Mouse (Mus musculus): ENCODE results near the gene Stau1.

The Stau1 gene

GRCm38 (mm10) chr2:166983351-166983894, 12.7 kb downstream of the Stau1 start:
- no peak for DNase-seq

GRCm38 (mm10) chr2:166980161-166980560, 15.9 kb downstream of the Stau1 start:
- DNase-seq: no peak

- DNase-seq: no peak
Observed at GRCm38 (mm10) chr2:166977490-166977889, 18.6 kb downstream of the Stau1 start.

GRCm38 (mm10) chr2:166976356-166976755, 19.7 kb downstream of the Stau1 start:
- no peak for DNase-seq

DNA sequence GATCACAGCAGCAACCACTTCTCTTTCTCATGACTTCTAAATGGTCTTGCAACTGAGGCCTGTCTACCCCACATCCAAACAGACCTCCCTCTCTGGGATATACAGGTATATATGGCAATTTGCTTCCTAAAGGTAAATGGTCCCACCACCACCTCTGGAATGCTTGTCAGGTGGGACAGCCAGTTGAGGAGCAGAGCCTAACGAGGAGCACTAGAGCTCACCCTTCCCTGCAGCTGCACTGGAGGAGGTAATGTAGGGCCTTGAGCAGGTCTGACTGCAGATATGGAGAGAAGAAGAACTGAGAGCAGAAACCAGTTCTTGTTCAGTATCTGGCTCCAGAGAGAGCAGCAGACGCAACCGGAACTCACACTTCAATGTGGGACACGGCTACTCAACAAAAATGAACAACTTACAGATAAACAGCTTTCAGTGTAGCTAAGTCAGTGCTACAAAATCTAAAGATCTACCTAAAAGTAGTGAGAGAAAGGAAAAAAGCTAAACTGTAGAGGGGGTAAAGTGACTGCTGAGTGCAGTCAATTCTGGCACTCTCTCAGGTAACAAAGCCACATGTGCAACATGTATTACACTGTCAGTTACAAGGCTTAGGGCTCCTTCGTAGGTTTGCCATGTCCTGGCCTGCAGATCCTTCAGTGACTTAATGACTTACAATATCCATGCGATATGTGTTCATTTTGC, 21.8 kb downstream of the Stau1 start:
- DNase-seq: no peak

DNA sequence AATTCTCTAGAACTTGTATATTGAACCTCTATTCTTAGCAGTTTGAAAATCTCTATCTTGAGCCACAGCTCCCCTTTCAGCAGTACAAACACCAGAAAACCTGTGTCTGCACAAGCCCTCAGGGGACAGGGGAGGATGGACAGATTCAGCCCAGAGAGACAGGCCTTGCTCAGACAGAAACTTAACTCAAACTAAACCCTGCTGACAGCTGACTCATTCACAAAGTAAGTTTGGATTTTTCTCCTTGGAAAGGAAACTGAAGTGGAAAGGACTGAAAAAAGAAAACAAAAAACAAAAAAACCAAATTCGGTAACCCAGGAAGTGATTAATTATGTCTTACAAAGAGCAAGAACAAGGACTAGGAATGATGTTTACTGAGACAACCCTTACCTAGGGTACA, 22.9 kb downstream of the Stau1 start:
- no peak for DNase-seq

DNA sequence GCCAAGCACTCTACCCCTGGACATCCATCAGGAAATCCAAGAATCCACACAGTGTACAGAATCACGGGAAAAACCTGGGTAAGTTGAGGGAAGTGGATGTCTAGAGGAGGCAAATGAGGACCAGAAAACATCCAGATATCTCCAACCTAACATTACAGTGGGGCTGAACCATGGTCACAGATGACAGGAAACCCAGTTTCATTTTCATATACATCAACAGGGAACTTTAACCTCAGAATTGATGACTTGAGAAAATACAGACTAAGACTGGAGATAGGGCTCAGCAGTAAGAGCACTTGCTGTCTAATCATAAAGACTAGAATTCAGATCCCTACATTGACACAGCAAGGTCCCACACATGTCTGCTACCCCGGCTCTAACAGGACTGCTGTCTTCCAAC, 31.3 kb downstream of the Stau1 start:
- no peak for DNase-seq

- DNase-seq: no peak
Observed at GRCm38 (mm10) chr2:166963257-166963656, 32.8 kb downstream of the Stau1 start.

DNA sequence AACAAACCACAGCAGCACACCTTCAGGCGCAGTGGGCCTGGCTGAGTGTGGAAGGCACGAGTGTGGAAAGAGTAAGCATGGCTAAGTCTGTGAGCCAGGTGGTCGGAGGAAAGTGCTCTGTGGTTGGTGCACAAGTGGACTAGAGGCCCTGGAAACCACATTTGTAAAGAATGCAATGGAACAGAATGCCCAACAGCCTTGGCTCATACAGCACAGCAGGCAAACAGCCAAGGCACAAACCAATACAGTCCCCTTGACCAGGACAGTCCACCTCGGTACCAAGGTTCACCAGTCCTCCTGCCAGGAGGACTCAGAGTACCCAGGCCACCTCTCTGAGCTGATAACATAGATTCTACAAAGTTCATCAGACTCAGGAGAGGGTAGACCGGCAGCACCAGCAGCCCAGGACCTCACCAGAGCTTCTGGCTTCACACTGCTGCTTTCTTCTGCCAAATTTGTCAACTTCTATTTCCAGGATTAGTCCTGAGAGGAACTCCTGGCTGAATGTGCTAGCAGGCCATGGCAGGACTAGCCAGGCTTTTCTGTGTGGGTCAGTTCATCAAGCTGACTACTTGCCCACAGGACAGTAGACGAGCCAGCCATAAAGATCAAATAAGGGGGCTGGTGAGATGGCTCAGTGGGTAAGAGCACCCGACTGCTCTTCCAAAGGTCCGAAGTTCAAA, 35.3 kb downstream of the Stau1 start:
- DNase-seq: no peak

DNA sequence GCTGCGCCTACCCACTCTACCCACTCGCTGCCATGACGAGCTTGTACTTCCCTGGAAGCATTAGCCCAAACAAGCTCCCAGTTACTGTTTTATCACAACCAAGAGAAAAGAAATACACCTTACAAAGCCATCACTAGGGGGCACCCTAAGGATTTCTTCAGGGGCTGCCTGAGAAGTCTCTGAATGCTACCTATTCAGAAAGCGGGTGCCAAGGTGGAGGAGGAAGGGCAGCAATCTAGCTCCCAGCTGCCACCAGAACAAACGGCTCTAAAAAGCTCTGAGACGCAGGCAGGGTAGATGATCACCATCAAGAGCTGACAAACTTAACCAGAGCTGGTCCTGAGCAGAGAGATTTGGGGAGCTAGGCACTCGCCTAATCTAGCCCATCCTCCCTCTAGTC, 39.3 kb downstream of the Stau1 start:
- peak; percentile 63 for DNase-seq

DNA sequence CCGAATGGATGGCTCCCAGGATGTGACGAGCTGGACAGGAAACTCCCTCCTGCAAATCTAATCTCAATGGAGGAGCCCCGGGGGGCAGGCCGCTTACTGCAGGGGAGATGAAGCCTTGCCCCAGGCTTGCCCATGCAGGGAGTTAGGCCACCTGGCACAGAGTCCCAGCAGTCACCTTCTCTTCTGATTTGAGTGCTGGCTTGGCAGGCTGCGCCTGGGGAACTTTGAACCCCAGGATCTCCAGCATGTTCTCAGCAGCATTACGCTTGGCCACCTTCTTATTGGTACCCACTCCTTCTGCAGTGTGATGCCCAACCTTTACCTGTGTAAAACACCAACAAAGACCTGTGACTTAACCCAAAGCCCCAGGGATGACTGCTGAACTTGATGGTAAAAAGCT, 43.9 kb downstream of the Stau1 start:
- no peak for DNase-seq

DNA sequence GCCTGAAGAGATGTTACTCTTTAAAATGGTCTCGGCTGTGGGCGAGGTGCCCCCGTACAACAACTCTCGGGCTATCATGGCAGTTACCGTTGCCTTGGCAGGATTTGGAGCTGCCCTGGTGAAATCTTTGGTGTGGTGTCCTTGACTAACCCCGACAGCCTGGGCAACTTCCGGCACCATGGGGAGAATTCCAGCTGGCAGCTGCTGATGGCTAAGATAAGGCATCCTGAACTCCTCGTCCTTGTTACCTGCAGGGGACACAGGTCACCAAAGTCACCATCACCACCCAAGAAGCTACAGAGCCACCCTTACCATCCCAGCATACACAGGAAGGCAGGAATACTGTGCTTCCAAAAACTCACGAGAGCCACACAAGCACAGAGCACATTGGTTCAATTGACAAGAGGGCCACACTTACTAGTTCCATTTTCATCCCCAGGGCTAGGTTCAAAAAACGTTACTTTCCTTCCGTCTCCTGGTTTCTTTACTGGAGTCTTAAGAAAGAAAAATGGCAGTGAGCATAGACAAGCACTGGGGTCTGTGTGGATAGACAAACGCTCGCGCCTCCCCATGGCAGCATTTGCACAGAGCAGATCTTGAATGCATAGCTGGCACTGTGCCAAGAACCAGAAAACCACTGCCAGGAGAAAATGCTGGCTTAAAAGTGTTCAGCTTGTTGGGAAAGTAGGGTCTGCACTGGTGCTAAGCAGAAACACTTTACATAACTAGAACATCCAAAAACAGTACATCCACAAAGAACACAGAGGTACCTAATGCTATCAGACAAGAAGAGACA, 45.0 kb downstream of the Stau1 start:
- DNase-seq: no peak

- DNase-seq: no peak
Observed at GRCm38 (mm10) chr2:166948936-166949335, 47.2 kb downstream of the Stau1 start.

GRCm38 (mm10) chr2:166948246-166948645, 47.9 kb downstream of the Stau1 start:
- DNase-seq: no peak

DNA sequence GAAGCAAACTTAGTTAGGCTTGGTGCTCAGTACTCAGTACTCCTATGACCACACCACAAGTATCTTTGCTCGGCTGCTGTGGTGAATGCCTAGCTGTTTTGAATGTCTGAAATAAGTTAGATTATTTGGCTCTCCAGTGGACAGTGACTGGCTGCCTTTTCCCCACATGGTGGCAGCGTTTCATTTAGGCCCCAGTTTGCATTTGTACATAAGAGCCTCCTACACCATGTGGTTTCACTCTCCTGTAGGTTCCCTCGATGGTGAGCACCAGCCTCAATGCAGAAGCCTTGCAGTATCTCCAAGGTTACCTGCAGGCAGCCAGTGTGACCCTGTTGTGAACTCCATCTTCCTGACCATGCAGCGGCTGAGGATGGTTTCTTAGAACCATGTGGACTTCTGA, 50.6 kb downstream of the Stau1 start:
- DNase-seq: peak; percentile 41

DNA sequence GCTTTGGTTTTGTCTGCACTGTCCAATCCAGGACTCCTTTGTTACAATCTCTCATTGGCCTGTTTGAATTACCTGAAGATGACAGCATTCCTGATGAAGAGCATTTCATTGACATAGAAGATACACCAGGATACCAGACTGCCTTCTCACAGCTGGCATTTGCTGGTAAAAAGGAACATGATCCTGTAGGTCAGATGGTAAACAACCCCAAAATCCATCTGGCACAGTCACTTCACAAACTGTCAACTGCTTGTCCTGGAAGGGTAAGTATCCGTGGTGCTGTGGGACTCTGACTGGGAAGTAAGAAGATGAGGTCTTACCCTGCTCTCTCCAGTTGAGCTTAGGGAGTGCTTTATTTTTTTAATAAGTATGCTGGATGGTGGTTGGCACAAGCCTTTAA, 51.8 kb downstream of the Stau1 start:
- no peak for DNase-seq

DNA sequence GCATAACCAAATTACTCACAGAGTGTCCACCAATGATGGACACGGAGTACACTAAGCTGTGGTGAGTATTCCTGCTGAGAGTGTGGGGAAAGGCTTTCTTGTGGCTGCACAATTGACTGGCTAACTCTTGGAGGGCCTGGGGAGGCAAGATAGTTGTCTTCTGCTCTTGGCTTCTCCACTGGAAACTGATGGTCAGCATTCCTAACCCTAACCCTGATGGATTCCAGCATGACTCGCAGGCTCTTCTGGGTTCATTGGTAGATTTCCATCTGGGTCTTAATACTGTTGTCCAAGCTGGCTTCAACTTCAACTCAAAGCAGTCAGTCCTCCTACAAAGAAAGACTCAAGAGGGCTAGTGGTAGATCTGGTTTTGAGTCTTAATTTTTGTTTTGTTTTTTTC, 53.0 kb downstream of the Stau1 start:
- DNase-seq: no peak

- DNase-seq: no peak
Observed at GRCm38 (mm10) chr2:166936166-166936565, 59.9 kb downstream of the Stau1 start.

DNA sequence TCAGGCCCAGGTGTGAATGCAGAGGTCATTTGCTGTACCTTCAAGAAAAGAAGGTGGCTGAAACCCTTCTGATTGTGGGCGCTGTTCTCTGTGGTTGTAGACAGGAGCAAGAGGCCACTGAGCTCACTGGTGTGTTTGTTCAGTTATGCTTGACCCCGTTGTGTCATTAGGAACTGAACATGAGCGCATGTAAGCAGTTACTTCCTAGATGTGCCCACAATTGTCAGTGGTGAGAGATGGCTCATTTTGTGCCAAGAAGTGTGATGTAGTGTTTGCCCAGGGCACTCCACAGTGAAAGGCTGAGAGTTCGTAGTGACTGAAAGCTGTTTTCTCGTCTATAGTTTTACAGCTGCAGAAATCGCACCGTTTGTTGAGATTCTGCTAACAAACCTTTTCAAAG, 60.5 kb downstream of the Stau1 start:
- DNase-seq: no peak

DNA sequence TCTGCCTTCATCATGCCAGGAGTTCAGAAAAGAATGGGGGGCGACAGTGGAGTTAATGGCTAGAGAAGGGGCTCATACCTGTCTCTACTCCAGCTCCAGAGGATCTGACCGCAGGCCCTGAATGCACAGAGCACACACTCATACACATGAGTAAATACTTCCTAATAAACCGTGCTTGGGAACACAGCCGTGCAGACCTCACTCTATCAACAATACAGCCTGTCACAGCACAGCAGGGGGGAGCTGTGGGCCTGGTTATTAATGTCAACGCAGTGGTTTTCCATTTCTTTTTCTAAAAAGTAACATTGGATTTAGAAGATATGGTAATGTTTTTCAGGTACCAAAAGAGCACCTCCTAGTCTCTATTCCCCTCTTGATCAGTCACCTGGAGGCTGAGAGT, 61.7 kb downstream of the Stau1 start:
- no peak for DNase-seq

DNA sequence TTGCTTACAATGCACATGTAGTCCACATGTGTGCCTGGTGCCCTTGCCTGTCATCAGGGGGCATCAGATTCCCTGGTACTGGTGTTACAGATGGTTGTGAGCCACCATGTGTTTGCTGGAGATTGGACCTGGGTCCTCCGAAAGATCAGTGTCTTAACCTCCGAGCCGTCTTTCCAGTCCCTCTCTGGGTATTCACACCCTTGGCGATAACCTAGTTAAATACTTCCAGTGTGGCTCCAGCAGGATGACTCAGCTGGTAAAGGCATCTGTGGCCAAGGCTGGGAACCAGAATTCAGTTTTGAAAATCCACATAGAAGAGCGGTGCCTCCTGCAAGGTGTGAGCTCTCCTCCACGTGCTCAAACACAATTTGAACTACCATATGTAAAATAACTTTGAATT, 62.2 kb downstream of the Stau1 start:
- DNase-seq: no peak

- no peak for DNase-seq
Observed at GRCm38 (mm10) chr2:166923971-166924370, 72.1 kb downstream of the Stau1 start.

DNA sequence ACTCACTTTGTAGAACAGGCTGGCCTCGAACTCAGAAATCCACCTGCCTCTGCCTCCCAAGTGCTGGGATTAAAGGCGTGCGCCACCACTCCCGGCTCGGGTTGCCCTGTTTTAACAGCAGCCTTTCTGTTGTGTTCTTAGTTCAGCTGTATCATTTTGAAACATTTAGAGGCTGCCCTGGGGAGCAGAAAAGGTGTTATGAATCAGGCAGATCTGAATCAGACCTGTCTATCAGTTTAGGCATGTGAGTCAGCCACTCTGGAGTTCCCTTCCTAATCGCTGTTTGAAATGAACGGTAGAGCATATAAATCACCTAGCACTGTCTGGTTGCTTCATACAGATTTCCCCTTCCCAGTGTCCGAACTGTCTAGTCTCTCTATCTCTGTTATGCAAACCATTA, 85.6 kb downstream of the Stau1 start:
- DNase-seq: no peak

DNA sequence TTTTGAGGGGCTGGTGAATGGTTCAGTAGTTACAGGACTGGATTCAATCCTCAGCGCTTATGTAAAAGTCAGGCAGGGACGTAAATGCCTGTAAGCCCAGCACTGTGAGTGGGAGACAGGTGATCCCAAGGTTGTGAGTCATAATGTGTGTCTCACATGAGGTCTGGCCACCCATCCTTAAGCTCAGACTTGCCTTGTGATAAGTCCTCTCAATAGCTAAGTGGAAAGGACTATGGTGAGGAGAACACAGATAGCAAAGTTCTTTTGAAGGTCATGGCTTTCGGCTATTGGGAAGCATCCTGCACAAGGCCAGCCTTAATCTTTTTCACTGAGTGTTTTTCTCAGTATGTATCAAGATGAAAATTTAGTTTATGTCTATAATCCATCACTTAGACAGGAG, 86.4 kb downstream of the Stau1 start:
- no peak for DNase-seq

All from thymus, postnatal 4 days (tissue).